Mouse (Mus musculus) layer of hippocampus, postnatal 14 days (tissue): ENCODE measurements at regions not wholly inside any gene's neighbourhood (a gene's known extent, or its start where the extent isn't known, plus 50 kb on each side); places are given as distances from the start of the nearest gene placed in this dataset.
"Not testable (repeated sequence)": the region's sequence is repeated elsewhere in the genome, so short reads cannot be mapped to it uniquely, and the experiment has no call there.

ENCODE experiments used
- DNase-seq, 2 experiments: peaks; one replicate each; pipeline ENCODE4 v3.0.0; 2021 to 2022; ENCODE audit warnings: low spot score in 2 of 2, mixed read lengths in 1 of 2

GRCm38 (mm10) chr14:58390741-58391140 lies 320.4 kb downstream of the Fgf9 start:
- DNase-seq: peak; percentile 17 to 40

DNA sequence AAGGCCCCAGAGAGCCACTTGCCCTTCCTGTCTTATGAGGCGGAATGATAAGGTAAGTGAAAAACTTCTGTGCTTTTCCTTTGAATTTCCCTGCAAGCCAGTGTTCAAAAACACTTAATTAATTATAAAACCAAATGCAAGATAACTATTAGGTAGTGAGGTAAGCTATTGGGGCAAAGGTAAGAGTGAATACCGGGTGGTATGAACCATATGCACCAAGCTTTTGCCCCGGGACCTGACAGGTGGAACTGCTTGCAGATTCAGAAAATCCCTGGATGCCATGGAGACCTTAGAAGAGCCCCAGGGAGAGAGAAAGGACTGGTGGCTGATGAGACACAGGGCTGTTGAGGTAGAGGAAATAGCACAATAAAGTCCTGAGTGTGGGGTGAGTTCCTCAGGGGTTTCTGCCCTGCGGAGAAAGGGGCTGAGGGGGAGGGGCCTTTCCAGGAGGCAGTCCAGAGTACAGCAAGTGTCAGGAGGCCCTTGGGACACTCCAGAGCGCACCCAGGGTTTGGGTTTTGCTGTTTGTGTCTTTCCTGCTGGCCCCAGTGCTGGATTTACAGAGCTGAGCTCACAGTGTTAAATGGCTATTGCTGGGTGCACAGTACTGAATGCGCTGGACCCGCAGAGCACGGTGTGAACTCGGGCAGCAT lies 317.1 kb downstream of the Fgf9 start:
- DNase-seq: no peak

GRCm38 (mm10) chr14:58375056-58375455 lies 304.7 kb downstream of the Fgf9 start:
- no peak for DNase-seq

DNA sequence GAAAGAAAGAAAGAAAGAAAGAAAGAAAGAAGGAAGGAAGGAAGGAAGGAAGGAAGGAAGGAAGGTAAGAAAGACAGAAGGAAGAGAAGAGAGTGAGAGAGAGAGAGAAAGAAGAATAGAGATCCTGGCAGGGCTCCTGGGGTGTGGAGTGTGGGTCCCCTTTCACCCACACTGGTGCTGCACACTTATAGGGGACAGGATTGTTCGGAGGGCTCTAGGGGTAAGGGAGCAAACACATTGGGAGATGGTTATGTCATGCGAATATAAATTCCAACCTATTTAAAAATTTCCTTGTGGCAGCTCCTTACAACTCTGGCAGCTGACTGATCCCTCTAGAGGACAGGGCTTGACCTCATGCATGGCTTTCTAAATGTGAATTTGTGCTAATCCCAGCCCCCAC lies 286.5 kb downstream of the Fgf9 start:
- DNase-seq: no peak

GRCm38 (mm10) chr14:58352986-58353385 lies 282.6 kb downstream of the Fgf9 start:
- DNase-seq: peak; percentile 8 to 15

DNA sequence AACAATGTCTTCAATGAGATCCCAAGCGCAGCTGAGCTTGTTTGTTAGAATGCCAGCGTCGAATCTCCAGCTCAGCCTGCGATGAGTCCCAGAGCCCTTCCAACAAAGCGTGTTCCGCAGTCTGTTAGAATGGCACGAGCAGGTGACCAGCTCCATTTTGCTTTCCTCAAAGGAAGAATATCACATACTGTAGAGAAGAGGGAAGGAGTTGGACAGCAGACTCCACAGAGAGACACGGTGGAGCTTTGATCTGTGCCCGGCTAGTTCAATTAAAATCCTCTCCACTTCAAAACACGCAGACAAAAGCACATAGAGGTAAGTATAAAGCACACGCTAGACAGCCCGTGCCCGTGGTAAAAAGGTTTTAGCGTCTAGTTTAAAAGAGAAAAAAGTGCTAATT lies 265.8 kb downstream of the Fgf9 start:
- DNase-seq: no peak

- DNase-seq: no peak
Observed at GRCm38 (mm10) chr14:58323164-58323563, 252.8 kb downstream of the Fgf9 start.

GRCm38 (mm10) chr14:58322461-58322860 lies 252.1 kb downstream of the Fgf9 start:
- DNase-seq: no peak

GRCm38 (mm10) chr14:58321875-58322274 lies 251.5 kb downstream of the Fgf9 start:
- no peak for DNase-seq

GRCm38 (mm10) chr14:58321234-58321633 lies 250.9 kb downstream of the Fgf9 start:
- DNase-seq: no peak

- DNase-seq: no peak
Observed at GRCm38 (mm10) chr14:58317640-58318039, 247.3 kb downstream of the Fgf9 start.

- no peak for DNase-seq
Observed at GRCm38 (mm10) chr14:58317231-58317630, 246.9 kb downstream of the Fgf9 start.

- DNase-seq: no peak
Observed at GRCm38 (mm10) chr14:58307695-58308094, 237.3 kb downstream of the Fgf9 start.

GRCm38 (mm10) chr14:58306832-58307521 lies 236.6 kb downstream of the Fgf9 start:
- DNase-seq: no peak

DNA sequence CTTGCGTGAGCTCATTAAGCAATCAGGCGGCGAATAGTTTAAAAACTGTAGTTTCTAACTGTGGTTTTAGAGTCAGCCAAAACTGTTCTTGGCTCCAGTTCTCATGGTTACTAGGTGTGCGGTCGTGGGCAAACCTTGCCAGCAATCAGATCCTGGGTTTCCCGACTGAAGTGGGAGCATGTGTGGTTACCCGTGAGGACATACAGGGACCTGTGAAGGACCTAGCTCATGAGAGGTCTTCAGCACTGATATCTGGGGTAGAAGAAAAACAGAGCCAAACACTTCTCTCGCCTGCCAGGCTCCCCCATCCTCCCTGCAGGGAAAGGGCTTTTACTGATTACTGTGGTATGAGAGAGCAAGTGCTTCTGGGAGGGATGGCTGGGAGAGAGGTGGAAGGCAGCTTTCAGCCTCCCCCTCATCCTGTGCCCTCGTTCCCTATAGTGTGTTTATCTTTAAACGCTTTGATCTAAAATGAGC lies 230.1 kb downstream of the Fgf9 start:
- DNase-seq: no peak

GRCm38 (mm10) chr14:58286007-58286525 lies 215.7 kb downstream of the Fgf9 start:
- no peak for DNase-seq

DNA sequence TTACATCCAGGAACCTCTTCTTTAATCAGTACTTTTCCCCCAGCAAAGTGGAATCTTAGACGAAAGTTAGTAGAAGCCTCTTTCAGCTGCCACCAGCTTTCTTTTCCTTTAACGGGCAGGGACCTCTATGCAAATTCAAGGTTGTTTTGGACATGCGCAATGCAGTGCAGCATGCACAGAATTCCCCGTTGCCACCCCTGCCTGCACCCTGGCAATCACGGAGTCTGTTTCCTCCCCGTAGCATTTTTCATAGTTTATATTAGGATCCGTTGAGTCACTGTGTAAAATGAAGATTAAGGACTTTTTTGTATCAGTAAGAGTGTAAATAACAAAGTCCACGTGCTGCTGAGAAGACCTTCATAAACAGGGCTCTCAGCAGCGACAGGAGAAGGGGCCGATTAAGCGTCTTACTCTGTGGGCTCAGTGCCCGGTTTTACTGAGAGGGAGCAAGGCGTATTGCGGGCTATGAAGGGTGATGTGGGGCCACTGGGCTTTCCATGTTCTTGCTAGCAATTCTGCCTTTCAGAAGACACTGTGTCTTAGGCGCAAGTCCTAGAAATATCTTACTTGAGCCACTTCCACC lies 212.5 kb downstream of the Fgf9 start:
- DNase-seq: no peak

DNA sequence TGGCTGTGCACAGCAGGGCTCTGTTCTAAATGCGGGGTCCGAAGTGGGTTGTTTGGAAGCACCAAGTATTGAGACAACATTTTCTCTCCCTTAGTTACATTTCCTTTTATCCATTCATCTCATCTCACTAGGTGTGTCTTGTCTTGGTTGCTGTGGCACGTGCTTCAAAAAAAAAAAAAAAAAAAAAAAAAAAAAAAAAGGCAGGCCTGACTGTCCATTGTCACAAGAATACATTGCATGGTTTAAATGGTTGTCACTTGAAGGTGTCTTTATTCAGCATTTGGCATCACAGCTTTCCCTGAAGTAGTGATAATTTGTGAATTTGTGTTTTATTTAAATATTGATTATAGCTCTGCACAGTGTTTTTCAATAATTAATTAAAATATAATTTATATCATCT lies 211.9 kb downstream of the Fgf9 start:
- DNase-seq: no peak

- not testable (repeated sequence) for DNase-seq
Observed at GRCm38 (mm10) chr14:58274440-58274839, 204.1 kb downstream of the Fgf9 start.

DNA sequence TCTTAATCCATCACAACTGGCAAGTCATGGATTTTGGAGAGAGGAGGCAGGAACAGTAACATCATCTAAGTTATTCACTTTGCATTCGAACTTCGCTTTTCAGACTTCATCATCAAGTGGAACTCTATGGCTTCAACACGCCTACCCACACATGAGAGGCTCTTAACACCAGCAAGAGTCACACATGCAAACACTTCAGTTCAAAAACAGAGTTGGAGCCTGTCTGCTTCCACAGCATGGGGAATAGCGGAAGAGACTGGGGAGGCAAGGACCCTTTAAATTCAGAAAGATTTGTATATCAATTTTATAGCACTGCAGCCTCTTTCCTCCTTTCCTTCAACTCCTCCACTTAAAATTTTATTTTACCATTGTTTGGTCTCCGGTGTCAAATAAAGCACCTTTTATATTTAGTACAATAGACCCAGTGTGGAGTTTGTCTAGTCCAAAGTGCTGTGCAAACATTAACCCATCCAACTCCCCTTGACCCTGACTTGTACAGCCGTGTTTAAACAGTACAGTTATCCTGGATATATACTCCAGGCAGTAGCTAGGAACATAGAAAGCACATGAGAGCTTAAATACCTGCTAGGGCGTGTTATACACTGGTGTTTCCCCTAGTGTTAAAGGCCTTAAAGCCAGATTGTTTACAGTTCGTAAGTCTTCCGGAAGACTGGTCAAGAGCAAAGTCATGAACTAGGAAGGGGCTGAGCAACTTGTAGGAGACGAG lies 203.5 kb downstream of the Fgf9 start:
- DNase-seq: no peak

- no peak for DNase-seq
Observed at GRCm38 (mm10) chr14:58265373-58265772, 195.0 kb downstream of the Fgf9 start.

DNA sequence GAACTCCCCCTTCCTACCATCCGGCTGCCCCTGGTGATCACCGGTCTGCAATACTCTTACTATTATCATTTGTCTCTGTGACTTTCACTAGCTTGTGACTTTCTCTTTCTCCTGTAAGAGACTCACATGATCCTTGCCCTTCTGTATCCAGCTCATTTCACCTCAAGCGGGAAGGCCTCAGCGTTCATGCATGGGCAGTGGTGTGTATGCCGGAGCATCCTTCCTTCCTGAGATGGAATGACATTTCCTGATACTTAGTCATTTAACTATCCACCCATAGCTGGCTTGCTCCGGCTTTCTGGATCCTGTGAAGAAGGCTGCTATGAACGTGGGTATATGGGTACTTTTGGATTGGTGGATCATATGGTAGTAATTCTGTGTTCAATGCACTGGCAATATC lies 194.1 kb downstream of the Fgf9 start:
- DNase-seq: no peak
